Mouse (Mus musculus): ENCODE results near the gene Msi2.

The Msi2 gene

GRCm38 (mm10) chr11:88348690-88349089, 369.6 kb downstream of the Msi2 start:
- DNase-seq = no peak

- DNase-seq = no peak
These were observed 370.3 kb downstream of the Msi2 start for GRCm38 (mm10) chr11:88348056-88348455.

- no peak for DNase-seq
These were observed 372.2 kb downstream of the Msi2 start for GRCm38 (mm10) chr11:88346066-88346465.

GRCm38 (mm10) chr11:88337926-88338325, 380.4 kb downstream of the Msi2 start:
- DNase-seq = no peak

GRCm38 (mm10) chr11:88334893-88335292, 383.4 kb downstream of the Msi2 start:
- no peak for DNase-seq

- no peak for DNase-seq
These were observed 385.9 kb downstream of the Msi2 start for GRCm38 (mm10) chr11:88332309-88332934.

- DNase-seq = no peak
These were observed 386.6 kb downstream of the Msi2 start for GRCm38 (mm10) chr11:88331722-88332121.

- DNase-seq = peak; percentile 65
These were observed 387.5 kb downstream of the Msi2 start for GRCm38 (mm10) chr11:88330799-88331198.

- DNase-seq = no peak
These were observed 389.3 kb downstream of the Msi2 start for GRCm38 (mm10) chr11:88328813-88329595.

GRCm38 (mm10) chr11:88327016-88327415, 391.3 kb downstream of the Msi2 start:
- no peak for DNase-seq

GRCm38 (mm10) chr11:88318850-88319249, 399.5 kb downstream of the Msi2 start:
- no peak for DNase-seq

GRCm38 (mm10) chr11:88315393-88315792, 402.9 kb downstream of the Msi2 start:
- no peak for DNase-seq

GRCm38 (mm10) chr11:88314471-88314870, 403.8 kb downstream of the Msi2 start:
- no peak for DNase-seq

GRCm38 (mm10) chr11:88313512-88313911, 404.8 kb downstream of the Msi2 start:
- DNase-seq = peak; percentile 61

- DNase-seq = no peak
These were observed 406.7 kb downstream of the Msi2 start for GRCm38 (mm10) chr11:88311606-88312005.

- no peak for DNase-seq
These were observed 407.5 kb downstream of the Msi2 start for GRCm38 (mm10) chr11:88310773-88311172.

GRCm38 (mm10) chr11:88309059-88309700, 409.1 kb downstream of the Msi2 start:
- no peak for DNase-seq

GRCm38 (mm10) chr11:88307616-88308543, 410.4 kb downstream of the Msi2 start:
- no peak for DNase-seq

- DNase-seq = no peak
These were observed 412.6 kb downstream of the Msi2 start for GRCm38 (mm10) chr11:88305759-88306158.

- DNase-seq = peak; percentile 54
These were observed 416.7 kb downstream of the Msi2 start for GRCm38 (mm10) chr11:88301619-88302018.

GRCm38 (mm10) chr11:88299345-88299744, 419.0 kb downstream of the Msi2 start:
- DNase-seq = no peak

GRCm38 (mm10) chr11:88297526-88297925, 420.8 kb downstream of the Msi2 start:
- DNase-seq = peak; percentile 70

GRCm38 (mm10) chr11:88295298-88295697, 423.0 kb downstream of the Msi2 start:
- peak; percentile 60 for DNase-seq
